Mouse (Mus musculus): ENCODE measurements at regions not wholly inside any gene's neighbourhood (a gene's known extent, or its start where the extent isn't known, plus 50 kb on each side); places are given as distances from the start of the nearest gene placed in this dataset.

GRCm38 (mm10) chr9:76660848-76661247, 93.9 kb upstream of the Fam83b start:
- ATAC-seq (ENCODE audit: insufficient read depth) = peak; percentile 56; the same call in 1 of the 2 replicates
- H3K4me1 ChIP-seq (ENCODE audit: insufficient read depth) = no peaks in the 10 kb centered on the region
- H3K36me3 ChIP-seq (ENCODE audit: insufficient read depth) = no peaks in the 10 kb centered on the region
- peak; percentile 72 for TF ChIP-seq CTCF (IDR thresholded peaks at IDR 0.05; ENCODE audit: low read depth)
- WGBS = 14% methylated on average over 3 of the region's 3 CpGs
- DNase-seq = peak; percentile 85
- no peak overlapping the region for H3K27ac ChIP-seq (ENCODE audit: low read depth)
- H3K27me3 ChIP-seq (ENCODE audit: insufficient read depth, low read length) = no peaks in the 10 kb centered on the region
- no peak overlapping the region for H3K4me2 ChIP-seq
- H3K4me3 ChIP-seq (ENCODE audit: low read depth, low read length) = no peak overlapping the region
- no peaks in the 10 kb centered on the region for H3K9me3 ChIP-seq (ENCODE audit: low read depth, low read length)
- no peak overlapping the region for H3K9ac ChIP-seq

GRCm38 (mm10) chr9:76659798-76660197, 92.9 kb upstream of the Fam83b start:
- H3K36me3 ChIP-seq (ENCODE audit: insufficient read depth) = no peaks in the 10 kb centered on the region
- WGBS = 47% methylated on average over 3 of the region's 3 CpGs
- DNase-seq = peak; percentile 22
- H3K27me3 ChIP-seq (ENCODE audit: insufficient read depth, low read length) = no peaks in the 10 kb centered on the region
- H3K4me2 ChIP-seq = no peak overlapping the region
- no peak overlapping the region for H3K9ac ChIP-seq
- H3K27ac ChIP-seq (ENCODE audit: low read depth) = no peak overlapping the region
- no peak overlapping the region for H3K4me3 ChIP-seq (ENCODE audit: low read depth, low read length)
- no peaks in the 10 kb centered on the region for H3K9me3 ChIP-seq (ENCODE audit: low read depth, low read length)
- TF ChIP-seq CTCF (IDR thresholded peaks at IDR 0.05; ENCODE audit: low read depth) = no peak
- no peaks in the 10 kb centered on the region for H3K4me1 ChIP-seq (ENCODE audit: insufficient read depth)
- no peak for ATAC-seq (ENCODE audit: insufficient read depth)

DNA sequence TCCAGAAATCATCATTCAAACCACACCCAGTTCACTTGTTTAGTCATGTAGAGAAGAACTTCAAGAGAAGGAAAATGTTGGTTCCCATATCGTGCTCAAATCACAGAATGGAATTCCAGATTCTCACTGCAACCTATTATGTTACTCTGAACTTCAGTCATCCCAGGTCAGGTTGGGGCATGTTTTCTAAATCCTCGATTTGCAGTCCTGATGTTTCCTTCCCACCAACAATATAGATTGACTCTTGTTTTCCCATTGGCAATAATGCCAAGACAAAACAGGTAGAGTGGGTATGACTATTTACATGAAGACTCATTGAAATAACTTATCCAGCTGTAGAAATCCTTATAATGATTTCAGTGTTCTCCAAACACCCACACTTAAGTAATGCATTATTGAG, 86.4 kb upstream of the Fam83b start:
- no peak overlapping the region for H3K4me3 ChIP-seq (ENCODE audit: low read depth, low read length)
- H3K27ac ChIP-seq (ENCODE audit: low read depth) = no peak overlapping the region
- ATAC-seq (ENCODE audit: insufficient read depth) (no peak), DNase-seq (no peak)
- TF ChIP-seq CTCF (IDR thresholded peaks at IDR 0.05; ENCODE audit: low read depth) = no peak
- H3K4me2 ChIP-seq = no peak overlapping the region
- 84% methylated on average over 2 of the region's 2 CpGs for WGBS
- no peaks in the 10 kb centered on the region for H3K27me3 ChIP-seq (ENCODE audit: insufficient read depth, low read length)
- H3K36me3 ChIP-seq (ENCODE audit: insufficient read depth) = no peaks in the 10 kb centered on the region
- no peak overlapping the region for H3K9ac ChIP-seq
- no peaks in the 10 kb centered on the region for H3K4me1 ChIP-seq (ENCODE audit: insufficient read depth)
- H3K9me3 ChIP-seq (ENCODE audit: low read depth, low read length) = no peaks in the 10 kb centered on the region

DNA sequence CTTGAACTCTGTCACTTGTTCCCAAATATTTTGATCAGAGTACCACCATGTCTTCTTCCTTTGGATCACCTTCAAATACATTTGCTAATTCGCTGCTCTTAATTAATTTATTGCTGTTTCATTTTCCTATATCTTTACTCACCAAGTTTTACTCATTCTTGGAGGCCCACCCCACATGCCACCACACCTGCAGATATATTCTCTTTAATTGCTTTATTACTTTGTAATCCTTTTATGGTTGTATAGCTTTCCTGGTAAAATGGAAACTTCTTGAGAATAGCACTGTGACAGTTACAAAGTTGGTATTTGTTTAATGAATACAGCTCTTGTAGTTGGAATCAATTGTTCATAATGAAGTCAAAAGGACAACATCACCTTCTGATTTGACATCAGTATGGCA, 82.6 kb upstream of the Fam83b start:
- TF ChIP-seq CTCF (IDR thresholded peaks at IDR 0.05; ENCODE audit: low read depth) = no peak
- no peak for ATAC-seq (ENCODE audit: insufficient read depth)
- Histone ChIP-seq H3K27me3 (ENCODE audit: insufficient read depth, low read length) (no peaks in the 10 kb centered on the region), H3K4me2 (no peak overlapping the region), H3K9me3 (ENCODE audit: low read depth, low read length) (no peaks in the 10 kb centered on the region), H3K4me1 (ENCODE audit: insufficient read depth) (no peaks in the 10 kb centered on the region), H3K36me3 (ENCODE audit: insufficient read depth) (no peaks in the 10 kb centered on the region), H3K9ac (no peak overlapping the region), H3K27ac (ENCODE audit: low read depth) (no peak overlapping the region), H3K4me3 (ENCODE audit: low read depth, low read length) (no peak overlapping the region)
- 81% methylated on average over 1 of the region's 1 CpGs for WGBS
- no peak for DNase-seq

GRCm38 (mm10) chr9:76646383-76646782, 79.5 kb upstream of the Fam83b start:
- Histone ChIP-seq H3K4me2 (no peak overlapping the region), H3K36me3 (ENCODE audit: insufficient read depth) (no peaks in the 10 kb centered on the region), H3K9ac (no peak overlapping the region), H3K4me3 (ENCODE audit: low read depth, low read length) (no peak overlapping the region), H3K4me1 (ENCODE audit: insufficient read depth) (no peaks in the 10 kb centered on the region), H3K9me3 (ENCODE audit: low read depth, low read length) (no peaks in the 10 kb centered on the region), H3K27me3 (ENCODE audit: insufficient read depth, low read length) (no peaks in the 10 kb centered on the region), H3K27ac (ENCODE audit: low read depth) (no peak overlapping the region)
- no peak for TF ChIP-seq CTCF (IDR thresholded peaks at IDR 0.05; ENCODE audit: low read depth)
- DNase-seq = no peak
- ATAC-seq (ENCODE audit: insufficient read depth) = no peak

Measured in lung, embryonic 14.5 days (tissue).